Mouse (Mus musculus): ENCODE measurements around the gene Phf19.

DNA sequence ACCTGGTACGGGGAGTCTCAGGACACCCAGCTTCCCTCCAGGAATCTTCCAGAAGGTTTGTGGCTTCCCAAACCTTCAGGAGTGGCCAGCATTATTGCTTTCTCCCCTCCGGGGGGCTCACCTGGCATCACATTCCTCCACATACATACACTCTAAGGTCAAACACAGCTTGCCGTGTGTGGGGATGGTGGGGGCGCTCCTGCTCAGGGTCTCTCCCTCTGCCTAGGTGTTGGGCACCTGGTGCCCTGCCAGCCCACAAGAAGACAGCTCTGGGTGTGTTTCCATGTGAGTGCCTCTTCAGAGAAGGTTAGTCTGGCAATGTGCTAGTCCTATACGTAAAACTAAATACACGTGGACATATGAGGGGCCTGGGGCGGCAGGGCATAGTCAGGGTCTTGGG, 1.2 kb downstream of the Phf19 start:
- TF ChIP-seq POLR2A (IDR thresholded peaks at IDR 0.05; ENCODE audit: insufficient read depth, low read depth, low read length), result no peak
- no peak for TF ChIP-seq CTCF (IDR thresholded peaks at IDR 0.05; ENCODE audit: insufficient read depth, low read depth, low read length)

Measured in olfactory bulb, adult 2 months (tissue).